Mouse (Mus musculus): ENCODE measurements at regions not wholly inside any gene's neighbourhood (a gene's known extent, or its start where the extent isn't known, plus 50 kb on each side); places are given as distances from the start of the nearest gene placed in this dataset.

DNA sequence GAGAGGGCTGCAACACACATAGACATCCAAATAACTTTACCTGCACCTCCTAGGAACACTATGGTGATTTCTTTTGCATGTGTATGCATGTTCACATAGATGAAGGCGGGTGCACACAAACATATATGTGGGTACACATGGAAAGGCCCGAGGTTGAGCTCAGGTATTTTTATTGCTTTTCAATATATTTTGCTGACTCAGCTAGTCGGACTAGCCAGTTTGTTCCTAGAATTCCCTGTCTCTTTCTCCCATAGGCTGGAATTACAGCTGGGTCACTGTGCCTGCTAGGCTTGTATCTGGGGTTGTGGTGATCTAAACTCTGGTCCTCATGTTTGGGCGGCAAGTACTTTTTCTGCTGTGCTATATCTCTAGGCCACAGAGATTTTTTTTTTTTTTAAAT lies 166.1 kb upstream of the Mki67 start:
- TF ChIP-seq CTCF (IDR thresholded peaks at IDR 0.05; ENCODE audit: control insufficient read depth, insufficient read depth, insufficient read length) (no peak), FOSL1 (IDR thresholded peaks at IDR 0.05; ENCODE audit: insufficient read depth, low read length, poor library complexity, severe bottlenecking) (no peak)
